Mouse (Mus musculus) E14TG2a.4 (cell line): ENCODE measurements around the gene Boll.

Source experiments
- H3K27me3 ChIP-seq: 2 replicates; pipeline ENCODE4 v1.6.1; 2014; ENCODE audit warnings: low read length, control low read depth; ENCODE audit not compliant: insufficient read depth
- H3K36me3 ChIP-seq: 2 replicates; pipeline ENCODE4 v1.6.1; 2014; ENCODE audit warnings: low read length, control low read depth; ENCODE audit not compliant: insufficient read depth
- H3K4me1 ChIP-seq: replicated peaks from 2 replicates; pipeline ENCODE4 v1.6.1; 2014; ENCODE audit warnings: low read depth, low read length, control low read depth
- H3K4me3 ChIP-seq: replicated peaks from 2 replicates; pipeline ENCODE4 v1.5.1; 2014; ENCODE audit warnings: mild to moderate bottlenecking, low read length
- H3K9me3 ChIP-seq: 2 replicates; pipeline ENCODE4 v1.6.1; 2014; ENCODE audit warnings: low read length, control low read depth
- CTCF ChIP-seq: conservative IDR thresholded peaks from 2 replicates; pipeline ENCODE4 v1.5.1; 2014; ENCODE audit warnings: low read length
- NANOG ChIP-seq: IDR thresholded peaks from 2 replicates; pipeline ENCODE4 v1.6.1; 2014; ENCODE audit warnings: borderline replicate concordance, low read length, mixed read lengths
- POU5F1 ChIP-seq: IDR thresholded peaks from 2 replicates; pipeline ENCODE4 v1.6.1; 2014; ENCODE audit warnings: low read length, borderline replicate concordance

Boll gene

GRCm38 (mm10) chr1:55234910-55235520, 128.3 kb downstream of the Boll start:
- Histone ChIP-seq H3K4me1 (peaks cover 33% of the 10 kb centered on the region), H3K36me3 (peaks cover 15% of the 10 kb centered on the region), H3K9me3 (no peaks in the 10 kb centered on the region), H3K27me3 (peaks cover 11% of the 10 kb centered on the region), H3K4me3 (peak overlapping the region; percentile 48)
- TF ChIP-seq POU5F1 (no peak), NANOG (no peak), CTCF (no peak)

- TF ChIP-seq CTCF (no peak), POU5F1 (no peak), NANOG (no peak)
- H3K4me3 ChIP-seq = no peak overlapping the region
- H3K4me1 ChIP-seq = peaks cover 37% of the 10 kb centered on the region
- H3K9me3 ChIP-seq = no peaks in the 10 kb centered on the region
- H3K27me3 ChIP-seq = peaks cover 21% of the 10 kb centered on the region
- H3K36me3 ChIP-seq = no peaks in the 10 kb centered on the region
Observed at GRCm38 (mm10) chr1:55228256-55228884, 134.9 kb downstream of the Boll start.

- Histone ChIP-seq H3K36me3 (no peaks in the 10 kb centered on the region), H3K4me3 (no peak overlapping the region), H3K27me3 (peaks cover 21% of the 10 kb centered on the region), H3K9me3 (no peaks in the 10 kb centered on the region), H3K4me1 (peaks cover 41% of the 10 kb centered on the region)
- TF ChIP-seq NANOG = no peak
- TF ChIP-seq CTCF = no peak
- no peak for TF ChIP-seq POU5F1
Observed at GRCm38 (mm10) chr1:55227376-55227775, 135.9 kb downstream of the Boll start.

GRCm38 (mm10) chr1:55226011-55226857, 137.0 kb downstream of the Boll start, which contains the start of gene Rftn2:
Gene Rftn2 (minus strand): TSS chr1:55226782.
- no peaks in the 10 kb centered on the region for H3K36me3 ChIP-seq
- TF ChIP-seq CTCF = no peak
- TF ChIP-seq POU5F1 = no peak
- no peak for TF ChIP-seq NANOG
- H3K9me3 ChIP-seq = no peaks in the 10 kb centered on the region
- peaks cover 41% of the 10 kb centered on the region for H3K4me1 ChIP-seq
- H3K4me3 ChIP-seq = peak within 1 kb of the TSS; percentile 57
- H3K27me3 ChIP-seq = peaks cover 21% of the 10 kb centered on the region

- Histone ChIP-seq H3K9me3 (no peaks in the 10 kb centered on the region), H3K4me1 (peaks cover 41% of the 10 kb centered on the region), H3K27me3 (peaks cover 21% of the 10 kb centered on the region), H3K4me3 (no peak overlapping the region), H3K36me3 (no peaks in the 10 kb centered on the region)
- TF ChIP-seq NANOG = no peak
- no peak for TF ChIP-seq POU5F1
Observed at GRCm38 (mm10) chr1:55225398-55225797, 137.9 kb downstream of the Boll start.

GRCm38 (mm10) chr1:55224111-55224510, 139.2 kb downstream of the Boll start:
- no peaks in the 10 kb centered on the region for H3K9me3 ChIP-seq
- peaks cover 21% of the 10 kb centered on the region for H3K27me3 ChIP-seq
- TF ChIP-seq CTCF (no peak), POU5F1 (no peak), NANOG (no peak)
- peaks cover 41% of the 10 kb centered on the region for H3K4me1 ChIP-seq
- no peak overlapping the region for H3K4me3 ChIP-seq
- no peaks in the 10 kb centered on the region for H3K36me3 ChIP-seq

- Histone ChIP-seq H3K4me1 (peaks cover 40% of the 10 kb centered on the region), H3K27me3 (peaks cover 21% of the 10 kb centered on the region), H3K4me3 (no peak overlapping the region), H3K9me3 (no peaks in the 10 kb centered on the region), H3K36me3 (no peaks in the 10 kb centered on the region)
- no peak for TF ChIP-seq CTCF
- TF ChIP-seq NANOG = no peak
Observed at GRCm38 (mm10) chr1:55223026-55223425, 140.2 kb downstream of the Boll start.

- no peak for TF ChIP-seq CTCF
- TF ChIP-seq NANOG = no peak
- TF ChIP-seq POU5F1 = no peak
- Histone ChIP-seq H3K4me1 (peaks cover 29% of the 10 kb centered on the region), H3K4me3 (no peak overlapping the region), H3K9me3 (no peaks in the 10 kb centered on the region), H3K27me3 (peaks cover 12% of the 10 kb centered on the region), H3K36me3 (no peaks in the 10 kb centered on the region)
Observed at GRCm38 (mm10) chr1:55221352-55221751, 141.9 kb downstream of the Boll start.

- Histone ChIP-seq H3K9me3 (no peaks in the 10 kb centered on the region), H3K36me3 (no peaks in the 10 kb centered on the region), H3K4me3 (no peak overlapping the region), H3K27me3 (no peaks in the 10 kb centered on the region), H3K4me1 (peaks cover 21% of the 10 kb centered on the region)
- TF ChIP-seq NANOG = no peak
- no peak for TF ChIP-seq CTCF
- no peak for TF ChIP-seq POU5F1
Observed at GRCm38 (mm10) chr1:55217191-55217590, 146.1 kb downstream of the Boll start.
